In the genomic region with DNA sequence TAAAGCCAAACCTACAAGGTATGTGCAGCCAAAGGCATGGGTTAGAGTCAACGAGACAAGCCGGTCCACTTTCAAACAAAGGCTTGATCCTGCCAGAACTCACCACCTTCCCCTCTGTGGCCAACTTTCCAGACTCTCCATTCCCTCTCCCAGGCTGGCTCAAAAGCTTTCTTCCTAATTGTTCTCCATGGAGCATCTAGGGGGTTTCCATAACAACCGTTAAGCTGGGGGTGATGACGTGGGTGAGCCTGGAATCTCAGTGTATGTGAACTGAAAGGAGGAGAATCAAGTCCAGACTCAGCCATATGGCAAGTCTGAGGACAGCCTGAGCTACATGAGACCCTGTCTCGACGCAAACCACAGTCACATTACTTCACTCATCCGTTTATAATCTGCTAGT, we compare ENCODE assay signal across 22 mouse cellular contexts. TPM values are rescaled to one million over a fixed set of nuclear protein-coding genes. Genes with fewer than 3 reads are reported as not detected.
DNase-seq lines count a peak whose midpoint lies in the region; TF ChIP-seq lines count a peak whose summit lies in the region.
"Had no signal": no experiment of that assay in that cellular context is flagged by ENCODE, and none has a peak within 500 bp of the region (broad histone marks: within the 10 kb centered on the region; RNA-seq: fewer than 3 reads in every experiment).

No protein-coding gene starts in this region.

- no peak overlapping the region for H3K4me3 ChIP-seq in left cerebral cortex, adult 2 months
- H3K4me3 ChIP-seq in testis, adult 2 months (ENCODE audit: control insufficient read depth, low read depth, low read length) = peak overlapping the region; percentile 44
- H3K4me3 ChIP-seq: heart, embryonic 15.5 days; hindbrain, embryonic 10.5 days; limb, embryonic 10.5 days; stomach, embryonic 15.5 days had no signal

- intact Hi-C loops in left cerebral cortex, postnatal 14 days (cut with DNase I) = no loop called here
- intact Hi-C loops in left cerebral cortex, adult 2 months (cut with DNase I) = no loop called here

- no peak for TF ChIP-seq POLR2A in testis, adult 2 months (IDR thresholded peaks at IDR 0.05; ENCODE audit: control insufficient read depth, low read depth, low read length)

- H3K27ac ChIP-seq in left cerebral cortex, adult 2 months = no peak overlapping the region
- H3K27ac ChIP-seq in testis, adult 2 months (ENCODE audit: control insufficient read depth, insufficient read depth, low read depth, low read length) = no peak overlapping the region
- H3K27ac ChIP-seq: heart, embryonic 15.5 days; hindbrain, embryonic 10.5 days; limb, embryonic 10.5 days; liver, embryonic 14.5 days; stomach, embryonic 15.5 days had no signal

- TF ChIP-seq CTCF in left cerebral cortex, adult 2 months (IDR thresholded peaks at IDR 0.05) = no peak
- no peak for TF ChIP-seq CTCF in testis, adult 2 months (IDR thresholded peaks at IDR 0.05; ENCODE audit: control insufficient read depth, insufficient read depth, insufficient replicate concordance, low read depth, low read length)

- H3K36me3 ChIP-seq in testis, adult 2 months (ENCODE audit: control insufficient read depth, insufficient read depth, low read length) = no peaks in the 10 kb centered on the region
- H3K36me3 ChIP-seq: heart, embryonic 15.5 days; hindbrain, embryonic 10.5 days; limb, embryonic 10.5 days; stomach, embryonic 15.5 days had no signal

- no peaks in the 10 kb centered on the region for H3K27me3 ChIP-seq in testis, adult 2 months (ENCODE audit: control insufficient read depth, insufficient read depth, low read length)
- H3K27me3 ChIP-seq: stomach, embryonic 15.5 days had no signal

- peak; percentile 3 for DNase-seq in adrenal gland, adult 2 months
- DNase-seq in adrenal gland, adult 18-20 months (ENCODE audit: low spot score in 2 of 2) = no peak
- peak; percentile 45 to 50 for DNase-seq in left cerebral cortex, postnatal 14 days (ENCODE audit: low spot score in 2 of 2)
- DNase-seq in left cerebral cortex, adult 2 months (ENCODE audit: extremely low spot score in 1 of 2, low spot score in 2 of 2) = no peak
- no peak for DNase-seq in testis, postnatal 14 days (ENCODE audit: low spot score)
- DNase-seq in telencephalon, adult 2 months (ENCODE audit: low read depth, low spot score) = peak; percentile 62
- no peak for DNase-seq in cerebellum, postnatal 10 days
- DNase-seq: adrenal gland, postnatal 36 days; cerebellum, postnatal 25 days; kidney, postnatal 10 days; spleen, adult 18-20 months; thymus, postnatal 36 days had no signal

- H3K4me1 ChIP-seq in testis, adult 2 months (ENCODE audit: control insufficient read depth, insufficient read depth, low read length) = peaks cover 5% of the 10 kb centered on the region
- H3K4me1 ChIP-seq: stomach, embryonic 15.5 days had no signal

RNA-seq across cellular contexts. Expression of gene Cyp17a1, which starts 7.5 kb away (rescaled TPM):
- 1 to 10 TPM; 1.7 to 3.0 TPM for total RNA-seq in adrenal gland, adult 2 months (2021)
- polyA plus RNA-seq in adrenal gland, adult 2 months (2012; rRNA removed) = 0.18 and 0.19 TPM in 2 replicates
- 1 to 10 TPM; 2.1 to 4.8 TPM for total RNA-seq in adrenal gland, adult 18-20 months (2021)
- total RNA-seq in left cerebral cortex, postnatal 14 days (2021) = not detected
- not detected for total RNA-seq in left cerebral cortex, adult 2 months (2021)
- 174 and 209 TPM in 2 replicates for polyA plus RNA-seq in testis, adult 2 months (2012; rRNA removed)
- total RNA-seq: gastrocnemius, adult 18-20 months; granulocyte monocyte progenitor cell, adult 5-6 weeks; layer of hippocampus, postnatal 14 days; megakaryocyte-erythroid progenitor cell, adult 5-6 weeks had no signal
- polyA plus RNA-seq: hindbrain, embryonic 10.5 days; limb, embryonic 10.5 days; stomach, embryonic 15.5 days had no signal

RNA-seq across cellular contexts. Expression of gene Borcs7, which starts 24.2 kb away (rescaled TPM):
- 10 to 100 TPM; 13.5 to 14.5 TPM for total RNA-seq in adrenal gland, adult 2 months (2021)
- polyA plus RNA-seq in adrenal gland, adult 2 months (2012; rRNA removed) = 2.3 and 2.9 TPM in 2 replicates
- total RNA-seq in adrenal gland, adult 18-20 months (2021) = 10 to 100 TPM; 11.4 to 13.4 TPM
- 10 to 100 TPM; 21.6 to 22.3 TPM for total RNA-seq in left cerebral cortex, postnatal 14 days (2021)
- 10 to 100 TPM; 22.0 to 22.3 TPM for total RNA-seq in left cerebral cortex, adult 2 months (2021)
- polyA plus RNA-seq in testis, adult 2 months (2012; rRNA removed) = 3.8 and 4.2 TPM in 2 replicates

RNA-seq across cellular contexts. Expression of gene As3mt, which starts 41.8 kb away (rescaled TPM):
- 10 to 100 TPM; 89.0 to 94.8 TPM for total RNA-seq in adrenal gland, adult 2 months (2021)
- polyA plus RNA-seq in adrenal gland, adult 2 months (2012; rRNA removed) = 11.3 and 14.3 TPM in 2 replicates
- 10 to 100 TPM; 90.0 to 92.7 TPM for total RNA-seq in adrenal gland, adult 18-20 months (2021)
- total RNA-seq in left cerebral cortex, postnatal 14 days (2021) = 10 to 100 TPM; 16.8 to 18.4 TPM
- total RNA-seq in left cerebral cortex, adult 2 months (2021) = 10 to 100 TPM; 26.5 to 27.4 TPM
- polyA plus RNA-seq in testis, adult 2 months (2012; rRNA removed) = 9.8 and 12.1 TPM in 2 replicates

Comparison
In these comparisons a context has a peak if more than half of its experiments do, and no peak if none do; other contexts are left out.
1. DNase-seq: peak in adrenal gland, adult 2 months (single experiment), left cerebral cortex, postnatal 14 days (2 of 2) and telencephalon, adult 2 months (single experiment); none in adrenal gland, adult 18-20 months (0 of 2), left cerebral cortex, adult 2 months (0 of 2), testis, postnatal 14 days (single experiment) and cerebellum, postnatal 10 days (0 of 2).